Mouse (Mus musculus): Measurements from ENCODE around the gene Fam131c. TPM values are rescaled to one million over a fixed set of nuclear protein-coding genes. Genes with fewer than 3 reads are reported as not detected.

Fam131c gene
- total and polyA plus RNA-seq, 3 experiments = not detected

DNA sequence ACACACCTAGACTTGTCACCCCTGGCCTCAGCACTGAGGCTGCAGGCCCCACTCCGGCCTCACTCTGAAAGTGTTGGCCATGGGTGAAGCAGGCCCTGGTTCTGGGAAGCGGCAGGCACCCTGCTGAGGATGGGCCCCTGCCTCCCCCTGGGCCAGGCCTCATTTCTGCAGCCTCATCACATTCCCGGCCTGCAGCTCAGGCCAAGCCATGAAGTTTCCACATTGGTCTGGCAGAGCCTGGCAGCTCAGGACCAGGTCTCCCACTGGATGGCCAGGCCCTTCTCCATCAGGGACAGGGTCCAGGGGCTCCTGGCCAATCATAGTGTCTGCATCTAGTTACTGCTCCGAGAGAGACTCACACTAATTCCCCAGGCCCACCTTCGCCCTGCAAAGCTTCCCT, 33.3 kb upstream of the Fam131c start:
- TF ChIP-seq JUND (conservative IDR thresholded peaks at IDR 0.05; ENCODE audit: low read depth, low read length) = no peak
- no peak for TF ChIP-seq POLR2A (IDR thresholded peaks at IDR 0.05; ENCODE audit: low read depth, low read length)
- TF ChIP-seq CTCF (conservative IDR thresholded peaks at IDR 0.05 in 1 of 2, IDR thresholded peaks at IDR 0.05 in 1 of 2; ENCODE audit: low read depth in 2 of 2, low read length in 2 of 2) = no peak
- no peak for TF ChIP-seq POLR2AphosphoS2 (IDR thresholded peaks at IDR 0.05; ENCODE audit: low read depth, low read length)

DNA sequence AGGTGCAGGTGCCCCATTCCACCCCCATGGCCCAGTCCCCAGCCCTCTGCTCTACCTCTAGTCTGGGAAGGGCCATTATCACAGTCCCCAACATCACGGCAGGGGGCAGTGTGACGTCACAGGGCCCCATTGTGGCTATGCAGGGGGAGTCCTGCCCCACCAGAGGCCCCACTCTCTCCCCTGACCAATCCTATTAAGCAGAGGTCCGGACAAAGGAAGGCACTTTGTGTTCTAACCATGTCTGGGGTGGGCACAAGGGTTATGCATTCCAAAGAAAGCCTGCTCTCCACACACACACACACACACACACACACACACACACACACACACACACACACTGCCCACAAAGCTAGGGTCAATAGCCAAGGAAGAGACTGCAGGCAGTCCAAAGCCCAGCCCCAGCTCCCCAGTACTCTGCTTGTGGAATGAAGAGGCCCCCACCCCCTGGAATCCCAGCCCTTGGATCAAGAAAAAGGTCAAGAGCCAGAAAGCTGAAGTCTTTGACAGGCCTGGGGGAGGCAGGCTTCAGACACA, 32.7 kb upstream of the Fam131c start:
- dilution Hi-C loops (cut with MboI; ENCODE audit: extremely low pct_ligation_motif_present, extremely low pct_unique_long_range_greater_than_20kb, low sequenced_read_pairs) (no loop called here), in situ Hi-C loops (cut with MboI; ENCODE audit: low pct_ligation_motif_present, low pct_unique_long_range_greater_than_20kb, low sequenced_read_pairs) (no loop called here)
- Histone ChIP-seq H3K27ac (ENCODE audit: insufficient read depth, low read depth) (no peak overlapping the region), H3K9me3 (replicated peaks; ENCODE audit: low read length) (no peaks in the 10 kb centered on the region), H3K9ac (ENCODE audit: insufficient read depth, low read depth) (no peak overlapping the region), H3K36me3 (replicated peaks in 1 of 2; ENCODE audit: control insufficient read depth in 1 of 2, insufficient read depth in 1 of 2, low read length in 1 of 2) (no peaks in the 10 kb centered on the region), H3K27me3 (replicated peaks) (peaks cover 86% of the 10 kb centered on the region), H3K4me2 (ENCODE audit: insufficient read depth, low read depth, poor library complexity, severe bottlenecking) (no peak overlapping the region), H3K79me2 (replicated peaks; ENCODE audit: control insufficient read depth, extremely low read depth, insufficient read depth, poor library complexity, severe bottlenecking) (no peaks in the 10 kb centered on the region), H3K4me1 (ENCODE audit: control insufficient read depth in 1 of 2, insufficient read depth in 2 of 2) (peaks cover 4 to 6% of the 10 kb centered on the region in 2 experiments; a peak in 3 of 4 replicates), H3K4me3 (replicated peaks in 1 of 3; ENCODE audit: low read depth in 2 of 3, low read length in 2 of 3, poor library complexity in 1 of 3) (no peak overlapping the region)
- DNase-seq (ENCODE audit: extremely low read depth) = no peak
- TF ChIP-seq SMC3 (IDR thresholded peaks at IDR 0.05; ENCODE audit: low read depth, low read length) = no peak
- no peak for TF ChIP-seq ZC3H11A (IDR thresholded peaks at IDR 0.05; ENCODE audit: low read depth, low read length)
- TF ChIP-seq BHLHE40 (IDR thresholded peaks at IDR 0.05; ENCODE audit: low read depth, low read length) = no peak
- TF ChIP-seq CHD1 (IDR thresholded peaks at IDR 0.05; ENCODE audit: low read depth, low read length) = no peak
- no peak for TF ChIP-seq HCFC1 (IDR thresholded peaks at IDR 0.05; ENCODE audit: low read depth, low read length)
- TF ChIP-seq USF1 (IDR thresholded peaks at IDR 0.05; ENCODE audit: low read depth, low read length) = no peak
- TF ChIP-seq NELFE (IDR thresholded peaks at IDR 0.05; ENCODE audit: low read depth, low read length) = no peak
- TF ChIP-seq ETS1 (conservative IDR thresholded peaks at IDR 0.05; ENCODE audit: low read depth, low read length) = no peak
- no peak for TF ChIP-seq POLR2AphosphoS2 (IDR thresholded peaks at IDR 0.05; ENCODE audit: low read depth, low read length)
- no peak for TF ChIP-seq MYC (IDR thresholded peaks at IDR 0.05; ENCODE audit: low read depth, low read length)
- TF ChIP-seq CTCF (conservative IDR thresholded peaks at IDR 0.05 in 1 of 2, IDR thresholded peaks at IDR 0.05 in 1 of 2; ENCODE audit: low read depth in 2 of 2, low read length in 2 of 2) = no peak
- TF ChIP-seq UBTF (IDR thresholded peaks at IDR 0.05; ENCODE audit: low read depth, low read length) = no peak

More for the DNA sequence above, 33.3 kb upstream of the Fam131c start:
- no peak overlapping the region for H3K4me2 ChIP-seq (ENCODE audit: insufficient read depth, low read depth, poor library complexity, severe bottlenecking)
- H3K4me1 ChIP-seq (ENCODE audit: control insufficient read depth in 1 of 2, insufficient read depth in 2 of 2) = peaks cover 4 to 13% of the 10 kb centered on the region in 2 experiments
- H3K79me2 ChIP-seq (replicated peaks; ENCODE audit: control insufficient read depth, extremely low read depth, insufficient read depth, poor library complexity, severe bottlenecking) = no peaks in the 10 kb centered on the region
- no peak overlapping the region for H3K27ac ChIP-seq (ENCODE audit: insufficient read depth, low read depth)
- dilution Hi-C loops (cut with MboI; ENCODE audit: extremely low pct_ligation_motif_present, extremely low pct_unique_long_range_greater_than_20kb, low sequenced_read_pairs) (no loop called here), in situ Hi-C loops (cut with MboI; ENCODE audit: low pct_ligation_motif_present, low pct_unique_long_range_greater_than_20kb, low sequenced_read_pairs) (no loop called here)
- no peak overlapping the region for H3K4me3 ChIP-seq (replicated peaks in 1 of 3; ENCODE audit: low read depth in 2 of 3, low read length in 2 of 3, poor library complexity in 1 of 3)
- H3K9me3 ChIP-seq (replicated peaks; ENCODE audit: low read length) = no peaks in the 10 kb centered on the region
- peaks cover 86% of the 10 kb centered on the region for H3K27me3 ChIP-seq (replicated peaks)
- no peaks in the 10 kb centered on the region for H3K36me3 ChIP-seq (replicated peaks in 1 of 2; ENCODE audit: control insufficient read depth in 1 of 2, insufficient read depth in 1 of 2, low read length in 1 of 2)
- H3K9ac ChIP-seq (ENCODE audit: insufficient read depth, low read depth) = no peak overlapping the region
- DNase-seq (ENCODE audit: extremely low read depth) = no peak

DNA sequence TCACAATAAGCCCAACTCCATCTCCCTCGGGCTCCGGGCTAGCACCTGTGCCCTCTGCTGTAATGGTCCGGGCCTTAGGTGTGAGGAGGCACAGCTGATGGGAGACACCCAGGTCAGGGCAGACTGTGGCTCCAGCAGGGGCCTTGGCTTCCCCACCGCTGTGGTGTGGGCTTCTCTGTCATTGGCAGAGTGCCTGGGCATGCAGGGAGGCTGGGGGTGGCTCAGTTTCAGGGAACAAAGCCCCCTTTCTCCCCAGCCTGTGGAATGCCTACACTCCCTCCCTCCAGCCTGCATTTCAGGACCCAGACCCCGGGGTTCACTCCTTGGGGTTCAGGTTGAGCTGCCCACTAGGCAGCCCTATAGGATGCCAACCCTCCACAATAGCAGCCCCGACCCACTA, 31.8 kb upstream of the Fam131c start:
- H3K4me3 ChIP-seq (replicated peaks in 1 of 3; ENCODE audit: low read depth in 2 of 3, low read length in 2 of 3, poor library complexity in 1 of 3) = no peak overlapping the region
- peaks cover 88% of the 10 kb centered on the region for H3K27me3 ChIP-seq (replicated peaks)
- DNase-seq (ENCODE audit: extremely low read depth) = no peak
- no peak overlapping the region for H3K9ac ChIP-seq (ENCODE audit: insufficient read depth, low read depth)
- H3K79me2 ChIP-seq (replicated peaks; ENCODE audit: control insufficient read depth, extremely low read depth, insufficient read depth, poor library complexity, severe bottlenecking) = no peaks in the 10 kb centered on the region
- TF ChIP-seq ZKSCAN1 (IDR thresholded peaks at IDR 0.05; ENCODE audit: borderline replicate concordance, low read depth, low read length) (no peak), PAX5 (IDR thresholded peaks at IDR 0.05; ENCODE audit: low read length) (no peak), ZC3H11A (IDR thresholded peaks at IDR 0.05; ENCODE audit: low read depth, low read length) (no peak), UBTF (IDR thresholded peaks at IDR 0.05; ENCODE audit: low read depth, low read length) (no peak), MEF2A (IDR thresholded peaks at IDR 0.05; ENCODE audit: borderline replicate concordance, low read depth, low read length) (no peak)
- no peaks in the 10 kb centered on the region for H3K9me3 ChIP-seq (replicated peaks; ENCODE audit: low read length)
- no peak overlapping the region for H3K4me2 ChIP-seq (ENCODE audit: insufficient read depth, low read depth, poor library complexity, severe bottlenecking)
- peaks cover 4 to 6% of the 10 kb centered on the region in 2 experiments; a peak in 3 of 4 replicates for H3K4me1 ChIP-seq (ENCODE audit: control insufficient read depth in 1 of 2, insufficient read depth in 2 of 2)
- in situ Hi-C loops (cut with MboI; ENCODE audit: low pct_ligation_motif_present, low pct_unique_long_range_greater_than_20kb, low sequenced_read_pairs) = no loop called here
- no peak overlapping the region for H3K27ac ChIP-seq (ENCODE audit: insufficient read depth, low read depth)
- no peaks in the 10 kb centered on the region for H3K36me3 ChIP-seq (replicated peaks in 1 of 2; ENCODE audit: control insufficient read depth in 1 of 2, insufficient read depth in 1 of 2, low read length in 1 of 2)
- dilution Hi-C loops (cut with MboI; ENCODE audit: extremely low pct_ligation_motif_present, extremely low pct_unique_long_range_greater_than_20kb, low sequenced_read_pairs) = no loop called here

Data from CH12.LX (cell line).